Mouse (Mus musculus): ENCODE results near the gene Wbp1.

Wbp1 gene

DNA sequence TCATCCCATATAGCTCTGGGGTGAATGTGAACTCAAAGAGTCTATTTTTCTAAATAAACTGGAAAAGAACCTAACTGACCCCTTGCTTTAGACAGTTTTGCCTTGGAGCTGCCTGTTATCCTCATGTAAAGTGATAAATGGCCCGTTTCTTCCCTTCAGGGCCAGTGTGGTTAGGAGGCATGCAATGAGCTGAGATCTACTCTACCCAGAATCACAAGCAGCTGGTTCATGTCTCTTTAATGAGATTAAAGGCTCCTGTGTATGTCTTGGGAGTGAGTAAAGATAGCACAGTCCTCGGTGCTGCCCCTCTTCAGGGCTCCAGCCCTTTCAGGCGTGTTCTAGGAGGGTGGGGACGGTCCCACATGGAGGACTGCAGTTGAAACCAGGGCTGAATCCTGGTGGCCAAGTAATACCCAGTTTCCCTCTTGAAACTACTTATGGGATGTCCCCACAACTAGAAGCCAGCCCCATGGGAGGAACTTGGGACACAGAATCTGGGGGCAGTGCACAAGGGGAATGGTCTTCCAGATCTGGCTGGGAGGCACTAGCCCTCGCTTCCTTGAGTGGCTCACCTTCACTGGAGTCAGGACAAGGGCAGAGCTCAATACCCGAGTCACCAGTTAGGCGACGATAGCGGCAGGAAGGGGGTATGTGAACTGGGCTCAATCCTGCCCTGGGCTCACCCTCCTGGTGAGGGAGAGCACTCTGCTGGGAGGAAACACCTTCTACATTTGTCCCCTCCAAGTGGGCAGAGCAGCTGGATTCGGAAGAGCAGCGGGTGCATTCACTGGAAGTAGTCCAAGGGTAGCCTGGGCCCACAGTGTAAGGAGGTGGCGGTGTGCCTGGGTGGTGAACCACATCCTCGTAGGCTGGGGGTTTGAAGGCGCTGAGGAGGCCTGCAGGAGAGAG is 2.3 kb downstream of the Wbp1 start:
- in situ Hi-C loops (cut with MboI; ENCODE audit: unreplicated experiment in 2 of 2) = loop anchor here in 1 of 2 experiments (5.0 kb wide), 1 partner anchor 38 kb away; the partner anchor contains the start of genes 1700003E16Rik and Wdr54

DNA sequence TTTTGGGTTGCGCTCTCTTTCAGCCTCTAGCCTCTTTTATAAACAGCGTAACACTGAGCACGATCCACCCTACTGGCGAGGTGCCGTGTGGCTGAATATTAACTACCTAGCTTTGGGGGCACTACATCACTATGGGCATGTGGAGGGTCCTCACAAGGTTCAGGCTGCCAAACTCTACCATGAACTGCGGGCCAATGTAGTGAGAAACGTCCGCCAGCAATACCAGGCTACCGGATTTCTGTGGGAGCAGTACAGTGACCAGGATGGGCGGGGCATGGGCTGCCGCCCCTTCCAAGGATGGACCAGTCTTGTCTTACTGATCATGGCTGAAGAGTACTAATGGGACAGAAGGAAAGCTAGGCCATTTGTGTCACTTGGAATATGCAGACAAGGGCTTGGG is 3.0 kb downstream of the Wbp1 start:
- in situ Hi-C loops (cut with MboI; ENCODE audit: unreplicated experiment in 2 of 2) = loop anchor here in 1 of 2 experiments (5.0 kb wide), 1 partner anchor 39 kb away; the partner anchor contains the start of genes 1700003E16Rik and Wdr54

DNA sequence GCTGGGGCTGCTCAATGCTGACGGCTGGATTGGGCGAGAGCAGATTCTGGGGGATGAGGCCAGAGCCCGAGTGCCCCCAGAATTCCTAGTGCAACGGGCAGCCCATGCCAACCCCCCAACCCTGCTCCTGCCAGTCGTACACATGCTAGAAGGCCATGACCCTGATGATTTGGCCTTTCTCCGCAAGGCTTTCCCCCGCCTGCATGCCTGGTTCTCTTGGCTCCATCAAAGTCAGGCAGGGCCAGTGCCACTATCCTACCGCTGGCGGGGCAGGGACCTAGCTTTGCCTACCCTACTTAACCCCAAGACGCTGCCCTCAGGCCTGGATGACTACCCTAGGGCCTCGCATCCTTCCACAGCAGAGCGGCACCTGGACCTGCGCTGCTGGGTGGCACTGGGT is 3.7 kb downstream of the Wbp1 start:
- in situ Hi-C loops (cut with MboI; ENCODE audit: unreplicated experiment in 2 of 2) = loop anchor here in 1 of 2 experiments (5.0 kb wide), 1 partner anchor 40 kb away; the partner anchor contains the start of genes 1700003E16Rik and Wdr54

- in situ Hi-C loops (cut with MboI; ENCODE audit: unreplicated experiment in 2 of 2) = loop anchor here in 1 of 2 experiments (5.0 kb wide), 1 partner anchor 40 kb away; the partner anchor contains the start of genes 1700003E16Rik and Wdr54
Measured at GRCm38 (mm10) chr6:83117165-83117438, 4.3 kb downstream of the Wbp1 start.

DNA sequence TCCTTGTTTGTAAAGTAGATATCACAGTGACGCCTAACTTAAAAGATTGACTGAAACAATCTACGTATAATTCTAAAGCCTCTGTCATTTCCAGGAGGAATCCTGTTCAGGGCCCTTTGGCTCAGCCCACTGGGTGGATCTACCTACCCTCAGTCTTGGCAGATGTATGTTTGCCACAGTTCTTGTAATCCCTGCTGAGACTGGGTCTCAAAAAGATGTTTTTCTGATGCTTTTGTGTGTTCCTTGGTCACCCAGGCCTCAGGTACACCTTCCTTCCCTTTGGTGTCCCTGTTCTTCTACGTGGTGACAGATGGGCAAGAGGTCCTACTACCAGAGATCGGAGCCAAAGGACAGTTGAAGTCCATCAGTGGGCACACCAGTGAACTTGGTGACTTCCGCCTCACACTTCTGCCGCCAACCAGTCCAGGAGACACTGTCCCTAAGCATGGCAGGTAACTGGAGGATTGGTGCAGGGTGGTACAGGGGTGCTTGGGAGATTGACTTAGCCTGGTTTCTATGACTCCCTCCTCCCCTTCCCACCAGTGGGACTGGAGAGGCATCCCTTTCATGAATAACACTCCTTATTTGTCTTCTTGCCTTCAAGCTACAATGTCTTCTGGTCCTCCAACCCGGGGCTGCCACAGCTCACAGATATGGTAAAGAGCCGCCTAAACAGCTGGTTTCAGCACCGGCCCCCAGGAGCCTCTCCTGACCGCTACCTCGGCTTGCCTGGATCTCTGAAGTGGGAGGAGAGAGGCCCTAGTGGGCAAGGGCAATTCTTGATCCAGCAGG is 4.8 kb downstream of the Wbp1 start:
- in situ Hi-C loops (cut with MboI; ENCODE audit: unreplicated experiment in 2 of 2) = loop anchor here in 1 of 2 experiments (5.0 kb wide), 1 partner anchor 41 kb away; the partner anchor contains the start of genes 1700003E16Rik and Wdr54

GRCm38 (mm10) chr6:83115682-83116372 is 5.5 kb downstream of the Wbp1 start:
- in situ Hi-C loops (cut with MboI; ENCODE audit: unreplicated experiment in 2 of 2) = loop anchor here in 1 of 2 experiments (5.0 kb wide), 1 partner anchor 41 kb away; the partner anchor contains the start of genes 1700003E16Rik and Wdr54

- in situ Hi-C loops (cut with MboI; ENCODE audit: unreplicated experiment in 2 of 2) = loop anchor here in 1 of 2 experiments (5.0 kb wide), 1 partner anchor 42 kb away; the partner anchor contains the start of genes 1700003E16Rik and Wdr54
Measured at GRCm38 (mm10) chr6:83115011-83115671, 6.2 kb downstream of the Wbp1 start, which contains the start of gene Mogs. Gene Mogs, plus strand, starts transcription at chr6:83115496.

DNA sequence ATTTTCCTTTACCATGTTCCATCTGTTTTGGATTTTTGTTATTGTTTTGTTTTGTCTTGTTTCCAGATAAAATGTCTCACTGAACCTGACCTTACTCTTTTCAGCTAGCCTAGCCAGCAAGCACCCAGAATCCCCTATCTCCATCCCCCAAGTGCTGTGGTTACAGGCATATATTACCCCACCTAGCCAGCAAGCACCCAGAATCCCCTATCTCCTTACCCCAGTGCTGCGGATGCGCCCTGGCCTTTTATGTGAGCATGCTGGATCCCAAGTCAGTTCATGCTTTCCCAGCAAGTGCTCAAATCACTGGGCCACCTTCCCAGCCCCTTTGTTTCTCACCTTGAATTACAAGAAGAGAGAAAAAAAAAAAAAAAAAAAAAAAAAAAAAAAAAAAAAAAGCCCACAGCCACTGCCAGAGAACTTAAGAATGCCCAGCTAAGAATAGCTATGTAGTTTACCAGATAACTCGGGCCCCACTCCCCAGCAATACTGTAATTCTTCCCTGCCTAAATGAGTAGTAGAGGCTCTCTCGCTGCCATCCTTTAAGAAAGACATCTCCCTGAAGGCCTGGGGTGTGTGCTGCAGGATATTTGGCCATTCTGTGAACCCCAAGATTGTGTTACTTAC is 9.7 kb downstream of the Wbp1 start:
- in situ Hi-C loops (cut with MboI; ENCODE audit: unreplicated experiment in 2 of 2) = no loop called here

DNA sequence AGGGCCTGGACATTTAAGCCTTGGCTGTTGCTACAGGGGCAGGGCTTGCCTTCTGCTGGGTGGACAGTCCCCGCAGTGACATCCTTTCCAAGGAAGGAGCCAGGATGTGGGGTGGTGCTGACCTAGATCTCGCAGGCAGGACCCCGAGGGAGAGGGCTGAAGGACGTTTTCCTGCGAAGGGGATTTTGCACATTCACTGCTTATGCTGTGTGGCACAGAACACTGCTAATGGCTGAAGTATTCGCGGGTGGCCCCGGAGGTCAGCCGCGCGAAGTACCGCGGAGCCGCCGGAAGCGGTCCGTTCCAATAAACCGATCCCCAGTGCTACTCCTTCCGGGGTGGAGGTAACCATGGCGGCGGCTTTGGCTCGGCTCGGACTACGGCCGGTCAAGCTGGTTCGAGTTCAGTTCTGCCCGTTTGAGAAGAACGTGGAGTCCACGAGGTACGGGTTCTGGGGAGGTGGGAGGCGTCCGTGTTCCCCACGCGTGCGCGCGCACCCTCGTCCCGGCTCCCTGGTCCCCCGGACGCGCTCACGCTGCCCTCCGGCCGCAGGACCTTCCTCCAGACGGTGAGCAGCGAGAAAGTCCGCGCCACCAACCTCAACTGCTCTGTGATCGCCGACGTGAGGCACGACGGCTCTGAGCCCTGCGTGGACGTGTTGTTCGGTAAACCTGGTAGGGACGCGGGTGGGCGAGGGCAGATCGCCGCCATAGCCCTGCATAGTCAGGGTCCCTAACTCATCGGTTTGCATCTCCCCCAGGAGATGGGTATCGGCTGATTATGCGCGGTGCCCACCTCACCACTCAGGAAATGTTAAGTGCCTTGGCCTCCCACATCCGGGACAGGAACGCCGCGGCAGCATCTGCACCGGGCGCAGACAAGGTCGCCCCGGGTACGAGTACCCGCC is 12.3 kb downstream of the Wbp1 start, which contains the start of gene Mrpl53:
Gene Mrpl53, plus strand, starts transcription at position 279 of the 907 bp plus-strand sequence.
- in situ Hi-C loops (cut with MboI; ENCODE audit: unreplicated experiment in 2 of 2) = loop anchor here (5.0 to 10.0 kb wide), 6 partner anchors 46 to 396 kb away; partner anchors contain the start of genes 1700003E16Rik (in 1 of the 2), Dguok (in 1 of the 2), Mob1a (in 1 of the 2) and Mthfd2 (in 1 of the 2)

DNA sequence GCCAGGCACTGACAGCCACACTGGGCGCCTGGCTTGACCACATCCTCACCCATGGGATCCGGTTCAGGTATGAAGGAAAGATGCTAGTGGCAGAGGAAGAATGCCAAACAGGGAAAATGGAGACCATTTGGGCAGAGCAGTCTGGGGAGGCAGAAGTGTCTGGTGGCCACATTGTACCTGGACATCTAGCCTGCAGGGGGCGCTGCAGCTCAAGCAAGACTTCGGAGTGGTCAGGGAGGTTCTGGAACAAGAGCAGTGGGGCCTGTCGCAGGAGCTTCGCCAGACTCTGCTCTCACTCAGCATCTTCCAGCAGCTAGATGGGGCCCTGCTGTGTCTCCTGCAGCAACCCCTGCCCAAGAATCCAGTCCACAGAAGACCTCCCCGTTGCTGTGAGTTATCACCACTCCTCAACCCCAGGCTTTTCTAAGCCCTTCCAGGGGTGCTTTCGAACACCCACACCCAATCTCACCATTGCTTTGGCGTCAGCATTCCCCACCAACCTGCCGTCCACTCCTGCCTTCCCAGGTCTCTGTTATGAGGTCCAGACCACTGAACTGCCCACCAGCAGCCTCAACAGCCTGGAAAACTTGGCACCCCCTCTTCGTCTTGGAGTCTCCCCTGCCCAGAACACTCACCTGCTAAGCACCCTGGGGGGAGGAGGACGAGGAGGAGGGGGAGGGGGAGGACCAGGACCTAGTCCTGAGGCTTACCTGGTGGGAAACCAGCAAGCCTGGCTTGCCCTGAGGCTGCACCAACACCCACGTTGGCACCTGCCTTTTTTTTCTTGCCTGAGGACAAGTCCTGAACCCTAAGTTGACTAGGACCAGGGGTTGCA is 13.6 kb downstream of the Wbp1 start:
- in situ Hi-C loops (cut with MboI; ENCODE audit: unreplicated experiment in 2 of 2) = loop anchor here (5.0 to 10.0 kb wide), 6 partner anchors 47 to 397 kb away; partner anchors contain the start of genes 1700003E16Rik (in 1 of the 2), Dguok (in 1 of the 2), Mob1a (in 1 of the 2) and Mthfd2 (in 1 of the 2)

GRCm38 (mm10) chr6:83104158-83104557 is 17.2 kb downstream of the Wbp1 start:
- in situ Hi-C loops (cut with MboI; ENCODE audit: unreplicated experiment in 2 of 2) = loop anchor here (5.0 to 10.0 kb wide), 6 partner anchors 51 to 401 kb away; partner anchors contain the start of genes 1700003E16Rik (in 1 of the 2), Dguok (in 1 of the 2), Mob1a (in 1 of the 2) and Mthfd2 (in 1 of the 2)

DNA sequence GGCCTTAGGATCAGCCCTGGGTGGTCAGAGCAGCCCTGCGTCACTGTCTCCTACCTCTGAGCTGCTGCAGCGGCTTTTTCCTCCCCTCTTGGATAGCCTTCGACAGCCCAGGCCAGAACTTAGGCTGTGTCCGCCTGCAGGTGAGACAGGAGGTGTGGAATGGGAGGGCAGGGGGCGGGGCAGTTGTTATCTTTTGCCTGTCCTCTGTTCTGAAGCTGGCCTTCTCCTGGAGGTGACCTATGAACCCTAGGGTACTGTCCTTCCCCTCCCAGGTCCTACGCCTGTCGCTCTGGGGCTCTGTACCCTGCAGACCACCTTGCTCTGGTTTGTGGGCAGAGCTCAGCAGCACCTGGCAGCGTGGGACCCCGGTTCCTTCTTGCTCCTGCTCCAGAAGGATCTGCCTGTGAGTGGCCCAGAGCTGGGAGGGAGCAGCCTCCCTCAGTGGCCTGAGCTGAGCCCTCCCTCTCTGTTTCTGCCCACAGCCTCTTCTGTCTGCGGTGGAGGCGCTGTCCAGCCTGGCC is 18.2 kb downstream of the Wbp1 start:
- in situ Hi-C loops (cut with MboI; ENCODE audit: unreplicated experiment in 2 of 2) = loop anchor here (5.0 to 10.0 kb wide), 6 partner anchors 52 to 402 kb away; partner anchors contain the start of genes 1700003E16Rik (in 1 of the 2), Dguok (in 1 of the 2), Mob1a (in 1 of the 2) and Mthfd2 (in 1 of the 2)

DNA sequence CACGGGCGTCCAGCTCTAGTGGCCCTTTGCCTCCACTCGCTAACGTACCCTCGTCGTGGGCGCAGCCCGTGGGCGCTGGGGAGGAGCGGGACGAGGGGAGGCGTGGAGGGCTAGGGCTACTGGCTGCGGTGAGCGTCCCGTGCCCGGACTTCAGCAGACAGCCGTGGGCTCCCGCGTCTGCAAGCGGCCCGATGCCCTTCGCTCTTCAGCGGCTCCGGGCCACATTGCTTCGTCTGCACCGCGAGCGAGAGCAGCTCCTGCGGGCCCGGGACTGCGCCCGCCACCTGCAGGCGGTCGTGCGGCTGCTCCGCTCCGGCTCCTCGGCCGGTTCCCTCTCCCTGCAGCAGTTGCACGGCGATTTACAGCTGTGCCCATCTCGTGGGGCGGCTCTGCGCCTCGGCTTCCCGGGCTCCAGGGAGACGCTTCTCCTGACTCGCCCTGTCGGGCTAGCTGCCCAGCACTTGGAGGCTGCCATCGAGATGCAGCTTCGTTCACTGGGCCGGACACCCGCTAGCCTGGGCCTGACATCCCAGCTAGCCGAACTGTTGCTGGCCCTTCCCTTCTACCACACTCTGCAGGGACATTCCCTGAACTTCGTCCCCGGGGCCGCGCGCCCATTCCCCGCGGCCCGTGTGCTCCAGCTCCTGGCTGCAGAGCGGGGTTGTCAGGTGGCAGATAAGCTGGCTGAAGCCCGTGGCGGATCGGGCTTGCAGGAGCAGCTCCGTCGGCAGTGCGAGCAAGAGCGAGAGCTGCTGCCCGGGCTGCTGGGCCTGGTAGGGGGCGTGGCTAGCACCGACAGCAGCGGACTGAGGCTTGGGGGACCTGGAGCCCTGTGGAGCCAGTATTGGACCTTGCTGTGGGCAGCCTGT is 19.4 kb downstream of the Wbp1 start:
- in situ Hi-C loops (cut with MboI; ENCODE audit: unreplicated experiment in 2 of 2) = loop anchor here (5.0 to 10.0 kb wide), 6 partner anchors 53 to 403 kb away; partner anchors contain the start of genes 1700003E16Rik (in 1 of the 2), Dguok (in 1 of the 2), Mob1a (in 1 of the 2) and Mthfd2 (in 1 of the 2)

DNA sequence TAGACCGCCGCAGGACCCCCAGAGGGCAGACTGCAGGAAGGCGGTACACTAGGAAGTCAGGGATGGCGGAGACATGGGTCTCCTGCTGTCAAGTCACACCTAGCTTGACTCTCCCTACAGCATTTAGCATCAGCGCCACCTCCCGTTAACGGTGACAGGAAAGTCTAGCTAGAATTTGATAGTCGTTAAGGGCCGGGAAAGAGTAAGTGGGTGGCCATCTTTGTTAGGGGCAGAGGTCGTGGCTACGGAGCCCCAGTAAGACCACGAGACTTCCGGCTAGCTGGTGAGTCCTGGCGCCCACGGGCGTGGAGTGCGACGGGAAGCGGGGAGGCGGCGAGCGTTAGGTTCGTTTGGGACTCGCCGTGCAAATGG is 20.1 kb downstream of the Wbp1 start, which contains the start of the genes Ccdc142 and Gm42688:
Gene Ccdc142, plus strand, starts transcription at position 286 of the 372 bp plus-strand sequence.
Gene Gm42688, plus strand, starts transcription at position 302 of the 372 bp plus-strand sequence.
- in situ Hi-C loops (cut with MboI; ENCODE audit: unreplicated experiment in 2 of 2) = loop anchor here (5.0 to 10.0 kb wide), 6 partner anchors 53 to 403 kb away; partner anchors contain the start of genes 1700003E16Rik (in 1 of the 2), Dguok (in 1 of the 2), Mob1a (in 1 of the 2) and Mthfd2 (in 1 of the 2)

- in situ Hi-C loops (cut with MboI; ENCODE audit: unreplicated experiment in 2 of 2) = loop anchor here in 1 of 2 experiments (5.0 to 25.0 kb wide), 2 partner anchors 186 to 1136 kb away; partner anchors contain the start of gene Mrpl19
Measured at GRCm38 (mm10) chr6:83098411-83098810, 22.9 kb downstream of the Wbp1 start.

Measured in v-Abl transformed pro-B cells (cell line).